2 mouse cellular contexts compared by ENCODE assay signal in genomic region chr11:87758161-87758911, GRCm38 (mm10).
A peak's percentile ranks its signal among the peaks of the same experiment; 100 is the strongest.
TF ChIP-seq lines count a peak whose summit lies in the region.

No protein-coding gene starts in this region.

TF ChIP-seq in C2C12, 6 proteins besides CTCF, POLR2A, EP300 and RAD21:
- TF ChIP-seq FOSL1 (IDR thresholded peaks at IDR 0.05; ENCODE audit: insufficient read depth, low read length, poor library complexity, severe bottlenecking) (no peak), MAX (IDR thresholded peaks at IDR 0.05) (peak; percentile 55), USF1 (IDR thresholded peaks at IDR 0.05; ENCODE audit: low read depth) (peak; percentile 48)

TF ChIP-seq in MEL, 35 proteins besides CTCF, POLR2A, EP300 and RAD21 (continued from another document):
- TF ChIP-seq TBP (IDR thresholded peaks at IDR 0.05; ENCODE audit: low read depth, low read length): peak; percentile 65; the same call in 1 of the 2 replicates
- peak; percentile 99 for TF ChIP-seq POLR2AphosphoS5 (IDR thresholded peaks at IDR 0.05; ENCODE audit: borderline replicate concordance, low read depth, low read length)
- no peak for TF ChIP-seq ZKSCAN1 (IDR thresholded peaks at IDR 0.05; ENCODE audit: low read depth, low read length)
- TF ChIP-seq ZC3H11A (IDR thresholded peaks at IDR 0.05; ENCODE audit: low read depth, low read length): no peak
